Mouse (Mus musculus) MEL (cell line): ENCODE data around the gene Enthd1. TPM values are rescaled to one million over a fixed set of nuclear protein-coding genes. Genes with fewer than 3 reads are reported as not detected.

Experiments used
- DNase-seq: peaks from one replicate; pipeline ENCODE4 v3.0.0; 2011; ENCODE audit warnings: low read depth, low spot score
- H3K27ac ChIP-seq: 2 replicates; pipeline ENCODE4 v1.5.1; 2012; ENCODE audit warnings: low read depth, mild to moderate bottlenecking, control low read depth, low read length, moderate library complexity; ENCODE audit not compliant: control insufficient read depth
- H3K27me3 ChIP-seq, 2 experiments: fragments of 150-350 bp in 1 of 2; sonication (generic) in 1 of 2; 2 replicates each; pipeline ENCODE4 v1.6.1; 2012; ENCODE audit warnings: low read length in 2 of 2, mild to moderate bottlenecking in 2 of 2, improper control_type of control experiment in 1 of 2, moderate library complexity in 1 of 2; ENCODE audit not compliant: insufficient read depth in 2 of 2, control insufficient read depth in 1 of 2
- H3K36me3 ChIP-seq, 2 experiments: 2 replicates each; pipeline ENCODE4 v1.6.1; 2012 to 2014; ENCODE audit warnings: low read length in 2 of 2, improper control_type of control experiment in 1 of 2, inconsistent platforms in 1 of 2, mild to moderate bottlenecking in 1 of 2; ENCODE audit not compliant: insufficient read depth in 2 of 2, control insufficient read depth in 1 of 2
- H3K4me1 ChIP-seq, 2 experiments: fragments of 150-350 bp in 1 of 2; sonication (generic) in 1 of 2; 2 replicates each; pipeline ENCODE4 v1.6.1; 2012; ENCODE audit warnings: low read length in 2 of 2, improper control_type of control experiment in 1 of 2, mild to moderate bottlenecking in 1 of 2; ENCODE audit not compliant: insufficient read depth in 2 of 2, control insufficient read depth in 1 of 2
- H3K4me3 ChIP-seq, 2 experiments: fragments of 150-350 bp in 1 of 2; sonication (generic) in 1 of 2; 2 replicates each; pipeline ENCODE4 v1.5.1; 2012; ENCODE audit warnings: low read depth in 2 of 2, low read length in 2 of 2, mild to moderate bottlenecking in 2 of 2, moderate library complexity in 2 of 2, control low read depth in 1 of 2, improper control_type of control experiment in 1 of 2; ENCODE audit not compliant: control insufficient read depth in 1 of 2, insufficient read depth in 1 of 2
- H3K79me2 ChIP-seq: 2 replicates; pipeline ENCODE4 v1.6.1; 2012; ENCODE audit warnings: mild to moderate bottlenecking, low read length, moderate library complexity; ENCODE audit not compliant: control insufficient read depth, poor library complexity, insufficient read depth
- H3K9ac ChIP-seq: 2 replicates; pipeline ENCODE4 v1.6.1; 2012; ENCODE audit warnings: low read depth, mild to moderate bottlenecking, control low read depth, low read length, moderate library complexity; ENCODE audit not compliant: control insufficient read depth, poor library complexity, severe bottlenecking
- H3K9me3 ChIP-seq: fragments of 150-350 bp; sonication (generic); replicated peaks from 2 replicates; pipeline ENCODE4 v1.6.1; 2012; ENCODE audit warnings: mild to moderate bottlenecking, low read length, improper control_type of control experiment, moderate library complexity; ENCODE audit not compliant: insufficient read depth
- BHLHE40 ChIP-seq: IDR thresholded peaks from 2 replicates; pipeline ENCODE4 v1.6.1; 2012; ENCODE audit warnings: low read depth, mild to moderate bottlenecking, inconsistent platforms, low read length, improper control_type of control experiment, borderline replicate concordance
- CTCF ChIP-seq, 3 experiments: IDR thresholded peaks in 2 of 3; conservative IDR thresholded peaks in 1 of 3; 2 replicates each; pipeline ENCODE4 v1.5.1; 2011 to 2012; ENCODE audit warnings: low read length in 3 of 3, low read depth in 2 of 3, mild to moderate bottlenecking in 2 of 3, improper control_type of control experiment in 1 of 3, inconsistent platforms in 1 of 3, mixed read lengths in 1 of 3, moderate library complexity in 1 of 3; ENCODE audit not compliant: control insufficient read depth in 1 of 3, insufficient read depth in 1 of 3, poor library complexity in 1 of 3, severe bottlenecking in 1 of 3
- E2F4 ChIP-seq: IDR thresholded peaks from 2 replicates; pipeline ENCODE4 v1.6.1; 2011; ENCODE audit warnings: low read depth, low read length, improper control_type of control experiment, borderline replicate concordance
- EP300 ChIP-seq, 2 experiments: IDR thresholded peaks; 2 replicates each; pipeline ENCODE4 v1.6.1; 2011; ENCODE audit warnings: improper control_type of control experiment in 2 of 2, low read length in 2 of 2, low read depth in 1 of 2, mild to moderate bottlenecking in 1 of 2
- ETS1 ChIP-seq: IDR thresholded peaks from 2 replicates; pipeline ENCODE4 v1.6.1; 2012; ENCODE audit warnings: low read depth, mild to moderate bottlenecking, inconsistent platforms, low read length, improper control_type of control experiment, moderate library complexity
- GABPA ChIP-seq: IDR thresholded peaks from 2 replicates; pipeline ENCODE4 v1.6.1; 2012; ENCODE audit warnings: low read depth, mild to moderate bottlenecking, inconsistent platforms, low read length, improper control_type of control experiment, moderate library complexity
- GATA1 ChIP-seq: IDR thresholded peaks from 2 replicates; pipeline ENCODE4 v1.6.1; 2011; ENCODE audit warnings: low read depth, low read length, improper control_type of control experiment
- HCFC1 ChIP-seq: IDR thresholded peaks from 2 replicates; pipeline ENCODE4 v1.6.1; 2012; ENCODE audit warnings: low read depth, mild to moderate bottlenecking, inconsistent platforms, low read length, improper control_type of control experiment, moderate library complexity
- JUND ChIP-seq: IDR thresholded peaks from 2 replicates; pipeline ENCODE4 v1.6.1; 2011; ENCODE audit warnings: low read depth, mild to moderate bottlenecking, improper control_type of control experiment, low read length
- MAX ChIP-seq: IDR thresholded peaks from 2 replicates; pipeline ENCODE4 v1.6.1; 2011; ENCODE audit warnings: low read length, improper control_type of control experiment
- MAZ ChIP-seq: IDR thresholded peaks from 2 replicates; pipeline ENCODE4 v1.6.1; 2012; ENCODE audit warnings: low read depth, mild to moderate bottlenecking, inconsistent platforms, low read length, improper control_type of control experiment
- MXI1 ChIP-seq: IDR thresholded peaks from 2 replicates; pipeline ENCODE4 v1.6.1; 2011; ENCODE audit warnings: mild to moderate bottlenecking, low read depth, low read length, improper control_type of control experiment
- NELFE ChIP-seq: IDR thresholded peaks from 2 replicates; pipeline ENCODE4 v1.6.1; 2011; ENCODE audit warnings: low read depth, low read length, improper control_type of control experiment
- NRF1 ChIP-seq: IDR thresholded peaks from 2 replicates; pipeline ENCODE4 v1.6.1; 2014; ENCODE audit warnings: low read depth, mild to moderate bottlenecking, inconsistent platforms, low read length, improper control_type of control experiment, moderate library complexity; ENCODE audit not compliant: poor library complexity, insufficient read depth, severe bottlenecking
- POLR2A ChIP-seq, 2 experiments: IDR thresholded peaks; 2 replicates each; pipeline ENCODE4 v1.6.1; 2011 to 2012; ENCODE audit warnings: low read length in 2 of 2, mild to moderate bottlenecking in 2 of 2, control low read depth in 1 of 2, improper control_type of control experiment in 1 of 2, low read depth in 1 of 2, moderate library complexity in 1 of 2; ENCODE audit not compliant: control insufficient read depth in 1 of 2, insufficient read depth in 1 of 2, poor library complexity in 1 of 2
- POLR2AphosphoS2 ChIP-seq: IDR thresholded peaks from 2 replicates; pipeline ENCODE4 v1.6.1; 2011; ENCODE audit warnings: low read length, improper control_type of control experiment
- POLR2AphosphoS5 ChIP-seq: IDR thresholded peaks from 2 replicates; pipeline ENCODE4 v1.6.1; 2012; ENCODE audit warnings: low read depth, borderline replicate concordance, mild to moderate bottlenecking, inconsistent platforms, low read length, moderate library complexity, mixed read lengths
- RAD21 ChIP-seq: IDR thresholded peaks from 2 replicates; pipeline ENCODE4 v1.6.1; 2011; ENCODE audit warnings: mild to moderate bottlenecking, low read depth, low read length, improper control_type of control experiment
- RCOR1 ChIP-seq: IDR thresholded peaks from 2 replicates; pipeline ENCODE4 v1.6.1; 2012; ENCODE audit warnings: low read depth, mild to moderate bottlenecking, inconsistent platforms, low read length, improper control_type of control experiment
- SMC3 ChIP-seq: IDR thresholded peaks from 2 replicates; pipeline ENCODE4 v1.6.1; 2011; ENCODE audit warnings: low read depth, low read length, improper control_type of control experiment
- UBTF ChIP-seq: IDR thresholded peaks from 2 replicates; pipeline ENCODE4 v1.6.1; 2012; ENCODE audit warnings: low read depth, mild to moderate bottlenecking, inconsistent platforms, low read length, improper control_type of control experiment, moderate library complexity, borderline replicate concordance; ENCODE audit not compliant: insufficient read depth
- USF2 ChIP-seq, 2 experiments: IDR thresholded peaks; 2 replicates each; pipeline ENCODE4 v1.6.1; 2011 to 2012; ENCODE audit warnings: improper control_type of control experiment in 2 of 2, low read length in 2 of 2, borderline replicate concordance in 1 of 2, inconsistent platforms in 1 of 2, low read depth in 1 of 2, mild to moderate bottlenecking in 1 of 2; ENCODE audit not compliant: insufficient read depth in 1 of 2
- polyA plus RNA-seq, 2 experiments: library from polyadenylated mRNA; stranded (reverse) in 1 of 2; unstranded in 1 of 2; fragments of >175 nt in 1 of 2; fragments of >200 nt in 1 of 2; gene quantifications; 2 replicates each; pipeline versions ENCODE4 v1.2.1 to v1.2.4; 2012; ENCODE audit warnings: low replicate concordance in 2 of 2, low read depth in 1 of 2; ENCODE audit not compliant: insufficient read length in 2 of 2, insufficient read depth in 1 of 2, missing spikeins in 1 of 2
- total RNA-seq: library from RNA; depleted of rRNA; stranded (reverse); fragments of 300-350 nt; gene quantifications from 2 replicates; pipeline ENCODE4 v1.2.3, GENCODE M21; 2012

Gene Enthd1
- total and polyA plus RNA-seq, 3 experiments, result not detected

DNA sequence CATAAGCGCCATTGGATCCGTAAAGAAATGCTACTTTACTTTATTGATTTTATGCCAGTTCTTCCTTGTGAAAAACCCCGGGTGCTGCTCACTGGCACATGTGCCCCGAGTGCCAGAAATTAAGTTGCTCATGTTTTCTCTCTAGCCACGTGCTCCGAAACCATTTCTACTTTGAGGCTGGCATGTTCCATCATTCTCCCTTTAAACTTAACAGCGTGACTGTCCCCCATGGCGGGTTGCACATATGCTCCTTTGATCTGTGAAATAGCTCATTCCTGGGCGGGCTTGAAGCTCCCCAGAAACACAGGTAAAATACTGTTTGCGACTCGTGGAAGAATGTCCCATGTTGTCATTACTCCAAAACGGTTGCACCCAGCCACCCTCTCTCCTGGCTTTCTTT lies 33.8 kb upstream of the Enthd1 start:
- no peak overlapping the region for H3K9ac ChIP-seq
- H3K36me3 ChIP-seq, result no peaks in the 10 kb centered on the region
- no peak overlapping the region for H3K4me3 ChIP-seq
- H3K27me3 ChIP-seq, result peaks cover 0 to 4% of the 10 kb centered on the region in 2 experiments; a peak in 3 of 4 replicates
- TF ChIP-seq BHLHE40 (no peak), MAX (no peak), GATA1 (no peak), GABPA (no peak), USF2 (IDR thresholded peaks at IDR 0.05; ENCODE audit: borderline replicate concordance in 1 of 2, insufficient read depth in 1 of 2, low read depth in 1 of 2, low read length in 2 of 2) (no peak), POLR2A (IDR thresholded peaks at IDR 0.05; ENCODE audit: control insufficient read depth in 1 of 2, insufficient read depth in 1 of 2, low read depth in 1 of 2, low read length in 2 of 2, poor library complexity in 1 of 2) (no peak), POLR2AphosphoS5 (no peak), RAD21 (no peak), MXI1 (no peak), HCFC1 (no peak), NELFE (no peak), MAZ (no peak), E2F4 (no peak), RCOR1 (no peak), EP300 (IDR thresholded peaks at IDR 0.05; ENCODE audit: low read depth in 1 of 2, low read length in 2 of 2) (no peak), CTCF (IDR thresholded peaks at IDR 0.05 in 2 of 3, conservative IDR thresholded peaks at IDR 0.05 in 1 of 3; ENCODE audit: control insufficient read depth in 1 of 3, insufficient read depth in 1 of 3, low read depth in 2 of 3, low read length in 3 of 3, poor library complexity in 1 of 3, severe bottlenecking in 1 of 3) (no peak), ETS1 (no peak), SMC3 (no peak), JUND (no peak), UBTF (no peak)
- TF ChIP-seq, all 39 proteins: peak for 0
- Histone ChIP-seq H3K79me2 (no peaks in the 10 kb centered on the region), H3K4me1 (0 out of 4 replicates have a peak, but pooled peaks cover 0 to 3% of the 10 kb centered on the region in 2 experiments), H3K27ac (no peak overlapping the region), H3K9me3 (no peaks in the 10 kb centered on the region)
- no peak for DNase-seq

DNA sequence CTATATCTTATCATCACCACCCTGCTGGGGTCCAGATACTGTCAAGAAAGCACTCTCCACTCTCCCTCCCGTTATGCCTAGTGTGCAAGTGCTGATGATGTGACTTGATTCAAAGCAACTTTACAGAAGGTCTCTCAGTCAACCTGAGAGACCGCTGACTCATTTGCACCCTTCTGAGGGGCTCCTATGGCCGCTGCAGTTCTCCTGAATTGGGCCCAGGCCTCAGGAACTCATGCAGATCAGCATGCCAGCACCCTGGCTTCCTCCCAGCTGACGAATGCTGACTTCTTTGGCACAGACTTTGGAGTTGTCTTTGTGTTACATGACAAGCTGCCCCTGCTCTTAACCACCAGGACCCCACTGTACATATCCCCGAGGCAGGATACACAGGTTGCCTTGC lies 28.9 kb upstream of the Enthd1 start:
- no peaks in the 10 kb centered on the region for H3K9me3 ChIP-seq
- no peak overlapping the region for H3K27ac ChIP-seq
- no peak overlapping the region for H3K9ac ChIP-seq
- H3K79me2 ChIP-seq, result no peaks in the 10 kb centered on the region
- no peak overlapping the region for H3K4me3 ChIP-seq
- no peaks in the 10 kb centered on the region for H3K36me3 ChIP-seq
- TF ChIP-seq NRF1, result no peak
- no peak for TF ChIP-seq MAZ
- TF ChIP-seq POLR2AphosphoS2, result no peak
- no peak for TF ChIP-seq NELFE
- no peaks in the 10 kb centered on the region for H3K4me1 ChIP-seq
- peaks cover 8 to 12% of the 10 kb centered on the region in 2 experiments; a peak in 3 of 4 replicates for H3K27me3 ChIP-seq
- DNase-seq, result no peak
